Mouse (Mus musculus) E14TG2a.4 (cell line): ENCODE measurements around the gene Chst8.

Experiments
- CTCF ChIP-seq: conservative IDR thresholded peaks from 2 replicates; pipeline ENCODE4 v1.5.1; 2014; ENCODE audit warnings: low read length
- NANOG ChIP-seq: IDR thresholded peaks from 2 replicates; pipeline ENCODE4 v1.6.1; 2014; ENCODE audit warnings: borderline replicate concordance, low read length, mixed read lengths

DNA sequence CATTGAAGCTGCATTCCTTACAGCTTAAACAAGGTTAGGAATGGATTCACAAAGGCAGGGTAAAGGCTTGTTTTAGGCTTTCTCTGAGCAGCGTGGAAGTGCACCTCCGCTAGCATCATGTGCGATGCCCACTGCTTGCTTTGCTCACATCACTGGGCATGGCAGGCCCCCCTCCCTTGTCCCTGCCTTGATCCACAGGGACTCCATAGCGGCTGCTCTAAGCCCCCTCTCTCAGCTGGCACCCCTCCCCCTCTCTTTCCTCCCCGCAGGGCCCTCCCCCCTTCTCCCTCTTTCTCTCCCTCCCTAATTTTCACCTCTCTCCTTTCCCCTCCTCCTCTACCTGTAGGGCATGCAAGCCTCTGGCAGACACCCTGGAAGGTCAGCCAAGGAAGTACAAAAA, 150.3 kb downstream of the Chst8 start:
- TF ChIP-seq CTCF (no peak), NANOG (no peak)
